Mouse (Mus musculus) heart, postnatal 14 days (tissue): ENCODE results near the gene Noc3l. TPM values are rescaled to one million over a fixed set of nuclear protein-coding genes. Genes with fewer than 3 reads are reported as not detected.

ENCODE experiments used
- DNase-seq, 2 experiments: peaks; one replicate each; pipeline ENCODE4 v3.0.0; 2021 to 2022
- intact Hi-C: fragments of 180-260 bp; cut with DNase I; formaldehyde crosslinking; loops from one replicate; pipeline ENCODE4 v1.15.1; 2025
- total RNA-seq, 2 experiments: library from RNA; stranded (reverse); gene quantifications; 2 replicates each; pipeline ENCODE4 v1.2.3; 2021

The Noc3l gene
- total RNA-seq, 2 experiments from 2014 or later, result 5.4 to 6.7 TPM

- intact Hi-C loops, result no loop called here
- DNase-seq, result no peak
Observed at GRCm38 (mm10) chr19:38766306-38766705, 52.7 kb downstream of the Noc3l start.

- intact Hi-C loops, result no loop called here
- no peak for DNase-seq
Observed at GRCm38 (mm10) chr19:38760441-38760840, 58.6 kb downstream of the Noc3l start.

DNA sequence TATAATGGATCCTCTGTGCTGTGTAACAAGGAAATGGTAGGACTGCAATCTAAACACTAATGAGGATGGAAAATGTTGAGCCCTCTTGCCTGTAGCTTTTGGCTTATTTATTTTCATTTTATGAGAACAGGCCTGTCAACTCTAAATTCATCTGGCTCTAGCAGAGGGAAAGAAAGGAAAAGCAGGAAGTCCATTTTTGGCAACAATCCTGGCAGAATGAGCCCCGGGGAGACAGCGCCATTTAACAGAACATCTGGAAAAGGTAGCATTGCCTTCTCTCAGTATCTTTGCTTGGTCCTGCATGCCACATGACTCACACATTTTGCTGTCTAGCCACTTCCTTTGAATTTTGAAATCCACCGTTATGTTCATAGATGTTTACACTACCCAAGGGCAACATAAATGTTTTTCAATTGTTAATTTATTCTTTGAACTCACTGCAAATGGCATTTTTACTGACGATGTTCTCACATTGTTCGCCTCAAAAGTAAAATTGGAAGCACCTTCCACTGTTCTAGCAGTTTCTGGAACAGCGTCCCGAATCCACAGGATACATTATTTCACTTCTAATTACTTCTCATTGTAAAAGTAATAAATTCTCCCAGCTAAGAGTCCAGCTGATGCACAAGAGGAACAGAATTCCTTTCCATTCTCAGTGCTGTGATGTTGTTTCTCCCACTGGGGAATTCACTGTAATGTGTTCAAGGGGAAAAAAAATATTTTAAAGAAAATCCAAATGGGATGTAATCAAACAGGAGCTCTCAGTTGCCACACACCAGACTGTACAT is 60.2 kb downstream of the Noc3l start:
- DNase-seq, result peak in 1 of 2 experiments; percentile 23
- intact Hi-C loops, result no loop called here

DNA sequence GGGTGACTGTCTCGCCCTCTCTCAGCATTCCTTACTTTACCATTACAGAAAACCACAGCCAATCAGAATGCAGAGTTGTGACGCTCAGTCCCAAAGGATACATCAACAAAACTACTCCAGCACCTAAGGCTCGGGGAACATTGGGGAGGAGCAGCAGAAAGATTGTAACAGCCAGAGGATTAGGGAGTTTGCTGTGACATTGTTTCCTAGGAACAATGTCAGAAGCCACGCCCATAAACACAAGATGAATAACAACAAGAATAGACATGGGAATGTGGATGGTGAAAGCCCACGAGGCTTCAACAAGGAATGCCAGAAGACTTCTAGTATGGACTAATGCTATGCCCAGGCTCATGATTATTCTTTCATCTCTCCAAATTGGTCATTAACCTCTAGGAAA is 61.0 kb downstream of the Noc3l start:
- intact Hi-C loops, result no loop called here
- DNase-seq, result no peak

- intact Hi-C loops, result no loop called here
- no peak for DNase-seq
Observed at GRCm38 (mm10) chr19:38757161-38757560, 61.9 kb downstream of the Noc3l start.

DNA sequence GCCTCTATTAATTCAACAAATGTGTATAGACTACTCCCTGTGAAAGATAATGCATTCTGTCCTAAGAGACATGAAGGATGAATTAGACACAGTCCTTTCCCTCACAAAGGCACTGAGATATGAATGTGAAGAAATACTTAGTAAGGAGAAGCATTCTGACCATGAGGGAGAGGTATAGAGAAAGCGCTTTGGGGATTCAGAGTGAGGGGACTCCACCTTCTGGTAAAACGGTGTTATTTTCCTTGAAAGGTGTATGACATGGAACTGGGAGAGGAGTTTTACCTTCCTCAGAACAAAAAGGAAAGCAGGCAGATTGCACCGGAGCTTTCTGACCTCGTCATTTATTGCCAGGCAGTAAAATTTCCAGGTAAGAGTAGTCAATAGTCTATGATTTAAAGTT is 68.8 kb downstream of the Noc3l start:
- DNase-seq, result no peak
- intact Hi-C loops, result no loop called here

DNA sequence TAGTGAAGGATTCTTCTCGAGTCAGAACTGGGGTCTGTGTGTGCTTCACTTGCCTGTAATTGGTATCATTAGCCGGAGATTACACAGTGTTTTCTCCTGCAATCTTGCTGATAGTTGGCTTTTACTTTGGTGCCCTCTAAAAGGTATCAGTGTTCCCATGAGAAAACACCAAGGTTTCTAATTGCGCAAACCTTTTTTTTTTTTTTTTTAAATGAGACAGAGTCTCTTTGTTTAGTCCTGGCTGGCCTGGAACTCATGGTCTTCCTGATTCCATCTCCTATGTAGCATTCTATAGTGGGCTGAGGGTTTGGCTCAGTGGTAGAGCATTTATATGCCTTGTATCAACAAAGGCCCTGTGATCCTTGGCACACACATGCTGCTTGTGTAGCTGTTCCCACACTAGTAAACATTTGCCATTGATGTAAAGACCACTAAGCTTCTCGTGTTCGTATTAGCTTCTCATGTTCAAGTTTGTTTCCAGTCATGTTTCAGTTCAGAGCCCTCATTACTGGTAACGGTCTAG is 72.5 kb downstream of the Noc3l start:
- DNase-seq, result no peak
- intact Hi-C loops, result no loop called here

- intact Hi-C loops, result no loop called here
Observed at GRCm38 (mm10) chr19:38745810-38746491, 73.1 kb downstream of the Noc3l start.

GRCm38 (mm10) chr19:38744546-38744945 is 74.5 kb downstream of the Noc3l start:
- intact Hi-C loops, result no loop called here
- no peak for DNase-seq

More at GRCm38 (mm10) chr19:38745810-38746491, 73.1 kb downstream of the Noc3l start:
- DNase-seq, result no peak

Other genes starting within 250 kb of the Noc3l start
- 1 to 10 TPM; 5.8 to 6.6 TPM for gene Tbc1d12, start 17.3 kb upstream of the Noc3l start, total RNA-seq
- 1 to 10 TPM; 1.8 to 4.5 TPM for gene Hells, start 111.7 kb upstream of the Noc3l start, total RNA-seq
- not detected for gene Cyp2c55, start 187.8 kb upstream of the Noc3l start, total RNA-seq
- not detected for gene Cyp2c65, start 241.8 kb upstream of the Noc3l start, total RNA-seq